ENCODE assay signal across 8 mouse cellular contexts in genomic region chr2:109278036-109278435, GRCm38 (mm10). TPM values are rescaled to one million over a fixed set of nuclear protein-coding genes. Genes with fewer than 3 reads are reported as not detected.
A peak's percentile ranks its signal among the peaks of the same experiment; 100 is the strongest.
DNase-seq lines count a peak whose midpoint lies in the region; ATAC-seq and TF ChIP-seq lines count a peak whose summit lies in the region.

No protein-coding gene starts in this region.

- H3K27ac ChIP-seq in embryonic facial prominence, embryonic 12.5 days = 0 out of 2 replicates have a peak overlapping the region, but pooled peaks have one; percentile 17
- H3K27ac ChIP-seq in kidney, embryonic 14.5 days (ENCODE audit: low read depth, low read length) = peak overlapping the region; percentile 69
- no peak overlapping the region for H3K27ac ChIP-seq in liver, embryonic 11.5 days (ENCODE audit: low read depth, low read length)

- peak overlapping the region; percentile 50 for H3K4me3 ChIP-seq in embryonic facial prominence, embryonic 12.5 days
- H3K4me3 ChIP-seq in kidney, embryonic 14.5 days (ENCODE audit: low read length) = peak overlapping the region; percentile 56
- peak overlapping the region; percentile 67 for H3K4me3 ChIP-seq in liver, embryonic 11.5 days (ENCODE audit: low read depth, low read length)
- peak overlapping the region; percentile 42 for H3K4me3 ChIP-seq in myocyte

- H3K4me2 ChIP-seq in embryonic facial prominence, embryonic 12.5 days (replicated peaks) = peak overlapping the region; percentile 60
- peak overlapping the region; percentile 60 for H3K4me2 ChIP-seq in kidney, embryonic 14.5 days (replicated peaks; ENCODE audit: low read depth, low read length)
- H3K4me2 ChIP-seq in liver, embryonic 11.5 days = peak overlapping the region; percentile 64
- peak overlapping the region; percentile 50 for H3K4me2 ChIP-seq in myocyte (ENCODE audit: low read depth)

- peak overlapping the region; percentile 57 for H3K9ac ChIP-seq in embryonic facial prominence, embryonic 12.5 days
- H3K9ac ChIP-seq in kidney, embryonic 14.5 days (ENCODE audit: low read depth, low read length) = peak overlapping the region; percentile 61
- H3K9ac ChIP-seq in liver, embryonic 11.5 days (ENCODE audit: low read depth, low read length) = peak overlapping the region; percentile 82

- peak; percentile 21 for TF ChIP-seq POLR2A in myocyte (IDR thresholded peaks at IDR 0.05; ENCODE audit: insufficient read length, low read depth)

- ATAC-seq in embryonic facial prominence, embryonic 12.5 days (ENCODE audit: insufficient number of reproducible peaks, insufficient read depth, low FRiP score, low TSS enrichment) = no peak
- no peak; the same call in 1 of the 2 replicates for ATAC-seq in kidney, embryonic 14.5 days (ENCODE audit: low FRiP score, low TSS enrichment)
- peak; percentile 54 for ATAC-seq in liver, embryonic 11.5 days (replicated peaks; ENCODE audit: low FRiP score)

- DNase-seq in A20 (ENCODE audit: low read depth, low spot score) = peak; percentile 85
- peak; percentile 67 for DNase-seq in adrenal gland, postnatal 14 days
- peak; percentile 19 to 24 for DNase-seq in heart, adult 9 months (ENCODE audit: low spot score in 2 of 2)
- peak; percentile 73 for DNase-seq in liver, embryonic 11.5 days (ENCODE audit: low spot score)
- peak; percentile 60 for DNase-seq in splenic B cell, adult 2 months (ENCODE audit: low read depth, low spot score)

- H3ac ChIP-seq in myocyte (ENCODE audit: control insufficient read depth, insufficient read length) = no peak overlapping the region

- under 1% methylated on average over 16 of the region's 16 CpGs for WGBS in embryonic facial prominence, embryonic 12.5 days
- WGBS in kidney, embryonic 14.5 days = under 1% methylated on average over 16 of the region's 16 CpGs
- under 1% methylated on average over 16 of the region's 16 CpGs for WGBS in liver, embryonic 11.5 days

- no peaks in the 10 kb centered on the region for H3K27me3 ChIP-seq in embryonic facial prominence, embryonic 12.5 days
- no peaks in the 10 kb centered on the region for H3K27me3 ChIP-seq in kidney, embryonic 14.5 days (ENCODE audit: control insufficient read depth, insufficient read depth, low read length)
- no peaks in the 10 kb centered on the region for H3K27me3 ChIP-seq in liver, embryonic 11.5 days (replicated peaks; ENCODE audit: control insufficient read depth, insufficient read depth, low read length)
- H3K27me3 ChIP-seq in myocyte (ENCODE audit: control insufficient read depth, insufficient read depth, insufficient read length) = no peaks in the 10 kb centered on the region
- no peaks in the 10 kb centered on the region for H3K27me3 ChIP-seq in splenic B cell, adult 2 months (ENCODE audit: control insufficient read depth, insufficient read depth, low read length, poor library complexity, severe bottlenecking)

- H3K36me3 ChIP-seq in embryonic facial prominence, embryonic 12.5 days = no peaks in the 10 kb centered on the region
- no peaks in the 10 kb centered on the region for H3K36me3 ChIP-seq in kidney, embryonic 14.5 days (ENCODE audit: control insufficient read depth, insufficient read depth, low read length)
- no peaks in the 10 kb centered on the region for H3K36me3 ChIP-seq in liver, embryonic 11.5 days (ENCODE audit: control insufficient read depth, insufficient read depth, low read length)
- H3K36me3 ChIP-seq in myocyte (ENCODE audit: control insufficient read depth, insufficient read depth) = no peaks in the 10 kb centered on the region
- H3K36me3 ChIP-seq in splenic B cell, adult 2 months (ENCODE audit: control insufficient read depth, insufficient read depth, low read length, poor library complexity, severe bottlenecking) = no peaks in the 10 kb centered on the region

- no peaks in the 10 kb centered on the region for H3K9me3 ChIP-seq in embryonic facial prominence, embryonic 12.5 days
- H3K9me3 ChIP-seq in kidney, embryonic 14.5 days (ENCODE audit: control insufficient read depth, low read length) = no peaks in the 10 kb centered on the region
- no peaks in the 10 kb centered on the region for H3K9me3 ChIP-seq in liver, embryonic 11.5 days (ENCODE audit: control insufficient read depth, low read length)

- H3K79me2 ChIP-seq in myocyte (ENCODE audit: control insufficient read depth, insufficient read depth) = peaks cover 21% of the 10 kb centered on the region

- H3K4me1 ChIP-seq in embryonic facial prominence, embryonic 12.5 days = peaks cover 7% of the 10 kb centered on the region
- no peaks in the 10 kb centered on the region; the same call in 1 of the 2 replicates for H3K4me1 ChIP-seq in kidney, embryonic 14.5 days (ENCODE audit: control insufficient read depth, insufficient read depth, low read length)
- peaks cover 6% of the 10 kb centered on the region for H3K4me1 ChIP-seq in liver, embryonic 11.5 days (replicated peaks; ENCODE audit: control insufficient read depth, insufficient read depth, low read length)

TF ChIP-seq in myocyte, 11 proteins besides CTCF, POLR2A, EP300 and RAD21:
- TF ChIP-seq CEBPB (IDR thresholded peaks at IDR 0.05; ENCODE audit: insufficient read depth, poor library complexity, severe bottlenecking) = no peak
- TF ChIP-seq MAX (IDR thresholded peaks at IDR 0.05; ENCODE audit: low read depth) = no peak
- no peak for TF ChIP-seq TCF12 (IDR thresholded peaks at IDR 0.05; ENCODE audit: insufficient read depth, poor library complexity, severe bottlenecking)
- no peak for TF ChIP-seq E2F4 (IDR thresholded peaks at IDR 0.05; ENCODE audit: insufficient read depth)
- TF ChIP-seq TCF3 (IDR thresholded peaks at IDR 0.05; ENCODE audit: insufficient read length, low read depth) = no peak
- TF ChIP-seq MYOG (IDR thresholded peaks at IDR 0.05; ENCODE audit: control insufficient read depth in 1 of 3, insufficient read depth in 1 of 3, insufficient read length in 2 of 3, low read depth in 2 of 3) = no peak
- TF ChIP-seq SRF (IDR thresholded peaks at IDR 0.05; ENCODE audit: control insufficient read depth, insufficient read length, low read depth) = no peak
- no peak for TF ChIP-seq REST (IDR thresholded peaks at IDR 0.05; ENCODE audit: insufficient read depth, insufficient read length)
- no peak for TF ChIP-seq MYOD1 (IDR thresholded peaks at IDR 0.05; ENCODE audit: control insufficient read depth in 1 of 3, insufficient read length in 2 of 3, low read depth in 2 of 3)
- no peak for TF ChIP-seq POLR2AphosphoS2 (IDR thresholded peaks at IDR 0.05; ENCODE audit: insufficient read length, low read depth)
- no peak for TF ChIP-seq USF1 (IDR thresholded peaks at IDR 0.05; ENCODE audit: low read depth)

RNA-seq across cellular contexts. Expression of gene Kif18a, which starts 2.5 kb away (rescaled TPM):
- 3.2 and 3.4 TPM in 2 replicates for total RNA-seq in adrenal gland, postnatal 14 days (2021)
- 27.5 and 27.8 TPM in 2 replicates for polyA plus RNA-seq in embryonic facial prominence, embryonic 12.5 days (2016; fragmentation: Nextera tagmentation; extraction: Ambion mirVana)
- 27.0 and 27.1 TPM in 2 replicates for polyA plus RNA-seq in kidney, embryonic 14.5 days (2014; fragmentation: Nextera tagmentation; extraction: Ambion mirVana)
- 26.4 and 31.3 TPM in 2 replicates for polyA plus RNA-seq in liver, embryonic 11.5 days (2014; fragmentation: Nextera tagmentation; extraction: Ambion mirVana)
- polyA plus RNA-seq in myocyte (2012; fragmentation: generic; extraction: Trizol) = 1.6 TPM

RNA-seq across cellular contexts. Expression of gene Mettl15, which starts 2.5 kb away (rescaled TPM):
- total RNA-seq in adrenal gland, postnatal 14 days (2021) = 9.2 and 10.0 TPM in 2 replicates
- polyA plus RNA-seq in embryonic facial prominence, embryonic 12.5 days (2016; fragmentation: Nextera tagmentation; extraction: Ambion mirVana) = 11.3 and 12.5 TPM in 2 replicates
- polyA plus RNA-seq in kidney, embryonic 14.5 days (2014; fragmentation: Nextera tagmentation; extraction: Ambion mirVana) = 10.1 and 11.4 TPM in 2 replicates
- 12.4 and 13.1 TPM in 2 replicates for polyA plus RNA-seq in liver, embryonic 11.5 days (2014; fragmentation: Nextera tagmentation; extraction: Ambion mirVana)
- 5.6 TPM for polyA plus RNA-seq in myocyte (2012; fragmentation: generic; extraction: Trizol)

Comparison
In these comparisons a context has a peak if more than half of its experiments do, and no peak if none do; other contexts are left out.
1. DNase-seq: peak in every context shown above with its lines; median percentile 85 in A20; 73 in liver, embryonic 11.5 days; 67 in adrenal gland, postnatal 14 days; 60 in splenic B cell, adult 2 months; 22 in heart, adult 9 months.
2. RNA of gene Kif18a, which starts 2.5 kb away (polyA plus RNA-seq): 27.5 to 27.8 TPM in embryonic facial prominence, embryonic 12.5 days, 27.0 to 27.1 TPM in kidney, embryonic 14.5 days and 26.4 to 31.3 TPM in liver, embryonic 11.5 days; 1.6 TPM in myocyte (single experiment); every median in the first group is over 10 times any median in the second.
3. Peak in every context shown above with its lines, with median percentiles within 50 percentile points of each other: H3K4me2 ChIP-seq, H3K4me3 ChIP-seq and H3K9ac ChIP-seq.